Mouse (Mus musculus) lung, adult 2 months (tissue): ENCODE measurements around the gene 1700001O22Rik.
A peak's percentile ranks its signal among the peaks of the same experiment; 100 is the strongest.

Source experiments
- CTCF ChIP-seq: fragments of 200-500 bp; IDR thresholded peaks from 2 replicates; pipeline ENCODE4 v1.5.1; 2011; ENCODE audit warnings: mild to moderate bottlenecking, low read length, control low read depth; ENCODE audit not compliant: insufficient read depth
- POLR2A ChIP-seq: fragments of 200-500 bp; IDR thresholded peaks from 2 replicates; pipeline ENCODE4 v1.6.1; 2011; ENCODE audit warnings: low read depth, mild to moderate bottlenecking, control low read depth, low read length, borderline replicate concordance; ENCODE audit errors: extremely low read depth

- TF ChIP-seq POLR2A, result peak; percentile 40; the same call in 1 of the 2 replicates
- TF ChIP-seq CTCF, result no peak
Measured at GRCm38 (mm10) chr2:30753219-30753618, 50.2 kb downstream of the 1700001O22Rik start.
